Mouse (Mus musculus): ENCODE measurements around the gene Gm44503. TPM values are rescaled to one million over a fixed set of nuclear protein-coding genes. Genes with fewer than 3 reads are reported as not detected.

Gm44503 gene
- polyA plus RNA-seq, 1 experiment from 2014 or later: not detected

DNA sequence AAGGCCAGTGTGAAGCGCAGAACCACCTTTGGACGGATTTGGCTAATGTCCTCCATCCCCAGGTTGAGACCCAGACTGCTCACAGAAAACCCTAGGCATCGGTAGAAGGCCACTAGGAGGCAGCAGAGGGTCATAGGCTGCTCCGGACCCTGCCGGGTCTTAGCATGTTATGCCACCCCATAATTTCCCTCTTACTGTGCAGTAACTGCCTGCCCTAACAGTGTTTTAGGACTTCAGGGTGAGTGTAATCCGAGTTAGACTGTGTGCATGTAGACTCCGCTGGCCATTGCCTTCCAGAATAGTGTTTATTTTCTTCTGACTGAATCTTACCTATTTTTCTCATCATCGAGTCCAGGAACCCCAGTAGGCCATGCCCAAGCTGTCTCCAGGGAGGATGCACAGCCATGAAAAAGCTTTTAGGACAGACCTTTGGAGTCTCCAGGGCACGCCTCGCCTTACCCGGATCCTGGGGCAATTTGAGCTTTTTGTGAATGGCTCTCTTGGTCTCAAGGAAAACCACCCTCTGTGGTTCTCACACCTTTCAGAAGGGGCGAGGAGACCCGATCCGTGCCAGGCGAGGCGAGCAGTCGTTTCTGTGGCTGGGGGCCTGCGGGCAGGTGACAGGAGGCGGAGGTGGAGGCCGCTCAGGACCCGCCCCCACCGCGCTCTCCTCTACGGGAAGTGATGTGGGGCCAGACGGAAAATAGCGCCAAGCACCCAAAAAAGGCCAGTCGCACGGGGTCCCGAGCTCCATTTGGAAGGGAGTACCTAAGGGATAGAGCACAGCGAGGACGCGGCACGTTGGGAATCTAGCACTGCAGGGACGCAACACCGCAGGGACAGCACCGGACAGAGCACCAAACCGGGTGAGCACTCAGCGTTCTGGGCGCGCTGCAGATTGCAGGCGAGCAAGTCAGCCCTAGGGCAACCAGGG is 85.8 kb downstream of the Gm44503 start, which contains the start of gene Rab27a:
Gene Rab27a (plus strand): TSS at position 709 of the 934 bp plus-strand sequence.
- Histone ChIP-seq H3K36me3 (replicated peaks) (no peaks in the 10 kb centered on the region), H3K9ac (peak within 1 kb of the TSS; percentile 63), H3K4me3 (peak within 1 kb of the TSS; percentile 51), H3K9me3 (no peaks in the 10 kb centered on the region), H3K27ac (peak within 1 kb of the TSS; percentile 22), H3K4me2 (peak within 1 kb of the TSS; percentile 94), H3K4me1 (peaks cover 28% of the 10 kb centered on the region), H3K27me3 (replicated peaks) (no peaks in the 10 kb centered on the region)
- ATAC-seq (replicated peaks): peak; percentile 52
- WGBS: 2% methylated on average over 41 of the region's 41 CpGs

DNA sequence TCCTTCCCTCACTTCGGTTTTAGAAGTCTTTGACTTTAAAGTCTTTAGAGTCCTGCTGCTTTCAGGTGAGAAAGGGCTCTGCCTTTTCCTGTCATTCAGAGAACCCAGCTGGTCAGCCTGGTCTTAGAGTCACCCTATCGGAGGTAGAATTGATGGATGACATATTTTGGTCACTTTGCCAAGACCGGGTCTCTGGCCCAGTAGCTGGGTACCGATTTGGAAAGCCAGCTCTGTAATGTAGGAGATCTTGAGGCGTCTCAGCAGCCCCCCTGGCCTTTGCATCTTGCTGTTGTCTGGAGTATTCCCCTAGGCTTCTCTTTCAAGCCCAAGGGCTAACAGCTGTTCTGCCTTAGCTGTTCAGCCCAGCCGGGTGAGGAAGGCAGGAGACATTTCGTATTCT is 86.6 kb downstream of the Gm44503 start:
- Histone ChIP-seq H3K27ac (no peak overlapping the region), H3K36me3 (replicated peaks) (no peaks in the 10 kb centered on the region), H3K4me3 (peak overlapping the region; percentile 51), H3K4me1 (peaks cover 30% of the 10 kb centered on the region), H3K27me3 (replicated peaks) (no peaks in the 10 kb centered on the region), H3K4me2 (peak overlapping the region; percentile 94), H3K9ac (peak overlapping the region; percentile 63), H3K9me3 (no peaks in the 10 kb centered on the region)
- ATAC-seq (replicated peaks): no peak
- 8% methylated on average over 7 of the region's 7 CpGs for WGBS

GRCm38 (mm10) chr9:73045711-73046110 is 87.1 kb downstream of the Gm44503 start:
- Histone ChIP-seq H3K27ac (no peak overlapping the region), H3K27me3 (replicated peaks) (no peaks in the 10 kb centered on the region), H3K4me2 (peak overlapping the region; percentile 94), H3K4me1 (peaks cover 26% of the 10 kb centered on the region), H3K9ac (no peak overlapping the region), H3K4me3 (0 out of 2 replicates have a peak overlapping the region, but pooled peaks have one; percentile 51), H3K36me3 (replicated peaks) (no peaks in the 10 kb centered on the region), H3K9me3 (no peaks in the 10 kb centered on the region)
- ATAC-seq (replicated peaks): no peak
- 81% methylated on average over 10 of the region's 10 CpGs for WGBS

DNA sequence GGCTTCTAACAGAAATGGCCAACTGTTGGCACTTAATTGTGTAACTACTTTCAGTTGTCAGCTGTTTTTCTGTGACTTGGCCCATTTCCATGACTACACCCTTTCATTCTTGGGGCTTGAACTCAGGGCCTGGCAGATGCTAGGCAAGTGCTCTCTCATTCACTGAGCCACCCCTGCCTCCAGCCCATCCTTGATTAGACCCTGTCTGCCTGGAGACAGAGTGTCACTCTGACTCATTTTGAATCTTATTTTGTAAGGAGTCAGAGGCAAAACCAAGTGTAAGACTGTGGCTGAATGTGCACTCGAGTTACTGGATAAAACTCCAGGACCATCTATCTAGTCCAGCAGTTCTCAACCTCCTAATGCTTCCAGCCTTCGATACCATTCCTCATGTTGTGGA is 89.3 kb downstream of the Gm44503 start:
- H3K9me3 ChIP-seq: no peaks in the 10 kb centered on the region
- H3K4me2 ChIP-seq: no peak overlapping the region
- no peak overlapping the region for H3K4me3 ChIP-seq
- H3K9ac ChIP-seq: no peak overlapping the region
- H3K4me1 ChIP-seq: peaks cover 26% of the 10 kb centered on the region
- no peak for ATAC-seq (replicated peaks)
- WGBS: 94% methylated on average over 2 of the region's 2 CpGs
- no peaks in the 10 kb centered on the region for H3K27me3 ChIP-seq (replicated peaks)
- no peaks in the 10 kb centered on the region for H3K36me3 ChIP-seq (replicated peaks)
- H3K27ac ChIP-seq: no peak overlapping the region

GRCm38 (mm10) chr9:73048927-73049326 is 90.3 kb downstream of the Gm44503 start:
- no peaks in the 10 kb centered on the region for H3K9me3 ChIP-seq
- 7% methylated on average over 4 of the region's 4 CpGs for WGBS
- no peak overlapping the region for H3K4me3 ChIP-seq
- H3K27me3 ChIP-seq (replicated peaks): no peaks in the 10 kb centered on the region
- no peak overlapping the region for H3K27ac ChIP-seq
- H3K4me1 ChIP-seq: peaks cover 26% of the 10 kb centered on the region
- H3K9ac ChIP-seq: no peak overlapping the region
- no peak for ATAC-seq (replicated peaks)
- no peaks in the 10 kb centered on the region for H3K36me3 ChIP-seq (replicated peaks)
- H3K4me2 ChIP-seq: no peak overlapping the region

GRCm38 (mm10) chr9:73049833-73050232 is 91.2 kb downstream of the Gm44503 start:
- 57% methylated on average over 5 of the region's 5 CpGs for WGBS
- no peak for ATAC-seq (replicated peaks)

GRCm38 (mm10) chr9:73050606-73051005 is 92.0 kb downstream of the Gm44503 start:
- no peak overlapping the region for H3K9ac ChIP-seq
- WGBS: 36% methylated on average over 8 of the region's 8 CpGs
- H3K36me3 ChIP-seq (replicated peaks): no peaks in the 10 kb centered on the region
- no peak overlapping the region for H3K4me3 ChIP-seq
- no peaks in the 10 kb centered on the region for H3K27me3 ChIP-seq (replicated peaks)
- peaks cover 11% of the 10 kb centered on the region; the same call in 1 of the 2 replicates for H3K4me1 ChIP-seq
- no peak overlapping the region for H3K4me2 ChIP-seq
- 0 out of 2 replicates have a peak, but pooled peaks have one; percentile 24 for ATAC-seq (replicated peaks)
- H3K9me3 ChIP-seq: no peaks in the 10 kb centered on the region
- no peak overlapping the region for H3K27ac ChIP-seq

More at GRCm38 (mm10) chr9:73049833-73050232, 91.2 kb downstream of the Gm44503 start:
- H3K4me3 ChIP-seq: no peak overlapping the region
- H3K4me2 ChIP-seq: no peak overlapping the region
- no peaks in the 10 kb centered on the region for H3K27me3 ChIP-seq (replicated peaks)
- H3K9ac ChIP-seq: no peak overlapping the region
- no peaks in the 10 kb centered on the region for H3K36me3 ChIP-seq (replicated peaks)
- H3K9me3 ChIP-seq: no peaks in the 10 kb centered on the region
- no peak overlapping the region for H3K27ac ChIP-seq
- peaks cover 19% of the 10 kb centered on the region for H3K4me1 ChIP-seq

GRCm38 (mm10) chr9:73055441-73055911 is 96.8 kb downstream of the Gm44503 start:
- no peaks in the 10 kb centered on the region for H3K36me3 ChIP-seq (replicated peaks)
- no peaks in the 10 kb centered on the region for H3K27me3 ChIP-seq (replicated peaks)
- WGBS: 70% methylated on average over 10 of the region's 10 CpGs

DNA sequence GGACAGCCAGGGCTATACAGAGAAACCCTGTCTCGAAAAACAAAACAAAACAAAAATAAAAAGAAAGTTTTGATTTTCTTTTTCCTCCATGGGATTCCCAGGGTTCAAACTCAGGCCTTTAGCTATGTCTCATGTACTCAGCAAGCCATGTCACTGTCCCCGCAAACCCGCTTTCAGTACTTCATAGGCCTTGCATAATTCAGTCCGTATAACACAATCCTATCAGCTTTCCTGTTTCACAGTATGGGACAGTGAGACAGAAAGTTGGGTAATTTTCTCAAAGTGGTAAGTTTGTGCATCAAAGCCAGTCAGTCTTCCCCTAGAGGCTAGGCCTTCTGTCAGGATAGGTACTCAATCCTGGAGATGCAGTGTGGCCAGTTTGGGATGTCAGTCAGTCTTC is 100.6 kb downstream of the Gm44503 start:
- Histone ChIP-seq H3K4me3 (no peak overlapping the region), H3K27ac (no peak overlapping the region), H3K9me3 (no peaks in the 10 kb centered on the region), H3K36me3 (replicated peaks) (no peaks in the 10 kb centered on the region), H3K27me3 (replicated peaks) (no peaks in the 10 kb centered on the region), H3K4me1 (peaks cover 7% of the 10 kb centered on the region; the same call in 1 of the 2 replicates), H3K9ac (no peak overlapping the region), H3K4me2 (no peak overlapping the region)
- no peak for ATAC-seq (replicated peaks)
- 84% methylated on average over 4 of the region's 4 CpGs for WGBS

More at GRCm38 (mm10) chr9:73055441-73055911, 96.8 kb downstream of the Gm44503 start:
- H3K4me2 ChIP-seq: no peak overlapping the region
- H3K4me1 ChIP-seq: no peaks in the 10 kb centered on the region
- no peak overlapping the region for H3K9ac ChIP-seq
- no peak for ATAC-seq (replicated peaks)
- H3K4me3 ChIP-seq: no peak overlapping the region
- H3K27ac ChIP-seq: no peak overlapping the region
- H3K9me3 ChIP-seq: no peaks in the 10 kb centered on the region

- H3K4me2 ChIP-seq: peak overlapping the region; percentile 33
- no peaks in the 10 kb centered on the region for H3K9me3 ChIP-seq
- no peak for ATAC-seq (replicated peaks)
- no peaks in the 10 kb centered on the region for H3K27me3 ChIP-seq (replicated peaks)
- H3K4me1 ChIP-seq: peaks cover 15% of the 10 kb centered on the region; the same call in 1 of the 2 replicates
- WGBS: 31% methylated on average over 15 of the region's 15 CpGs
- no peak overlapping the region for H3K27ac ChIP-seq
- H3K4me3 ChIP-seq: no peak overlapping the region
- no peak overlapping the region for H3K9ac ChIP-seq
- no peaks in the 10 kb centered on the region for H3K36me3 ChIP-seq (replicated peaks)
Observed at GRCm38 (mm10) chr9:73063621-73064290, 105.1 kb downstream of the Gm44503 start.

Measured in midbrain, embryonic 15.5 days (tissue).